Mouse (Mus musculus): ENCODE measurements around the gene Rpap2.

The Rpap2 gene

DNA sequence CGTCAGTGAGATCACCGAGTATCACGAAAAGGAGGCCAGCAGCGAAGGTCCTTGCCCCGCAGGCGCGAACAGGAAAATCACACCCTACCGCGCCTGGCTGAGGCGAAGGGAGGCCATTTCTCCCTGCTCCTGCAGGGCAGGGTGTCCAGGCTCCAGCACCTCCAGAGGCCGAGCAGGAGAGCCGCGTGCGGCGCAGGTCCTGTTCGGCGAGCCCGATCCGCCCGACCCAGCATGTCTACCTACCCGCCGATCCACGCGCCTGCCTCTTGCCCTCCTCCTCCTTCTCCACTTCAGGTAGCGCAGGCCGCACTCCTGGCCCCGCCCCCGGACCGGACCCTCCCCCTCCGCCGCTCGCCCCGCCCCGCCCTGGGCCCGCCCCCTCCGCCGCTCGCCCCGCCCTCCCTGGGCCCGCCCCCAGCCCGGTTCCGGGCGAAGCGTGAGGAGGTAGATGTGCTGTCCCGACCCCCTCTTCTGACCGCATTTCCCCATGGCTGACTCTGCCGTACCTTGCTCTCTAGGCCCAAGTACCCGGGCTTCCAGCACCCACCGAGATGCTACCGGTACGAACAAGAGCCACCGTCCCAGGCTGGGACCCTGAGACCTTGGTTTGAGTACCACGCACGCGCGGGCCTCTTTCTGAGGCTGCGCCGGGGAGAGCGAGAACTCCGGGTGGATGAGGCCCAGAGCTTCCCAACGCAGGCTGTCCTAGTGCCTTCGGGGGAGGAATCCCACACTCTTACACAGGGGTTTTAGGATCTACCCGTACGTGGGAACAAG, at the start of gene Rpap2, which contains the start of gene Glmn:
Gene Rpap2 (plus strand): TSS at position 73 of the 777 bp plus-strand sequence.
Gene Glmn (minus strand): TSS at position 588 of the 777 bp plus-strand sequence.
- ATAC-seq (ENCODE audit: insufficient number of reproducible peaks, low FRiP score, low TSS enrichment): peak; percentile 95

DNA sequence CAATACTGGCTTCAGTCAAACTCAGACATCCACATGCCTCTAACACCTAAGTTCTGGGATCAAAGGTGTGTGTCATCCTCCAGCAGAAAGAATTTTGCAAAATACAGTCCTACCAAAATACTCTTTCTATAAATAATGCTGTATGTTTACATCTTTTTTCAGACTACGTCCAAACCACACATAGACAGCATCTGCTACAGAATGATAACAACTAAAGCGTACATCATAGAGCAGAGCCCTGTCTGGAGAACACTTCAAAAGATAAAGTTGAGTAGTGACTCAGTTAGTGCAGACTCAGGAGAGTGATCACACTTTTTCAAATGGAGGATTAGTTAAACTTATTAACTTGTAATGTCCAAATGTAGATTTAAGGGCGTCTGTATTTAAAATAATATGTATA, 49.2 kb upstream of the Rpap2 start:
- ATAC-seq (ENCODE audit: insufficient number of reproducible peaks, low FRiP score, low TSS enrichment): no peak

DNA sequence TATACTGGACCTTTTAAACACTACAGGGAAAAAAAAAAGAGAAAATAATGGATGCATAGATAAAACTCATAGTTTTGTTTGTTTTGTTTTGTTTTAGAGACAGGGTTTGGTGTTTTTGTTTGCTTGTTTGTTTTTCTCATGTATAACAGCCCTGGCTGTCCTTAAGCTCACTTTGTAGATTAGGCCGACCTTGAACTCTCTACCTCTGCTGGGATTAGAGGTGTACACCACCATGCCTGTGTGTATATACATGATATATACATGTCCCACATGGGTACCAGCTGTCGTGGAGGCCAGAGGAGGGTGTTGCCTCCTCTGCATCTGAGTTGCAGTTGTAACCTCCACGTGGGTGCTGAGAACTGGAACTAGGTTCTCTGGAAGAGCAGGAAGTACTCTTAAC, 48.7 kb upstream of the Rpap2 start:
- no peak for ATAC-seq (ENCODE audit: insufficient number of reproducible peaks, low FRiP score, low TSS enrichment)

DNA sequence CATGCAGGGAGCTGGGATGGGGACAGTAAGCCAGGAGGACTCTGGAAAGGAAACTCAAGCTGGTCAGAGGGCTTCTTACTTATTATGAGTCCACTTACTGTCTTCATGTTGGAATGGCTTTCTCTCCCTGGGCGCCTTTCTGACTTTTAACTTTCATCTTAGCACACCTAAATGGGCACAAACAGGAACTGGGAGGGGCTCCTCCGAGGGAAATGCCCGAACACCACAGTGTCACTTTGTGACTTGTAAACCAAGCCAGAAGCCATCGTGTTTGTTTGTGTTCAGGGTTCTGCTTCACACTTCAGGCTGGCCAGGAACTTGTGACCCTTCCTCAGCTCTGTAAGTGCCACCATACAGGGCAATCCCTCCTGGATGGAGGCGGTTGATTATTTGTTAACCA, 42.8 kb upstream of the Rpap2 start:
- no peak for ATAC-seq (ENCODE audit: insufficient number of reproducible peaks, low FRiP score, low TSS enrichment)

DNA sequence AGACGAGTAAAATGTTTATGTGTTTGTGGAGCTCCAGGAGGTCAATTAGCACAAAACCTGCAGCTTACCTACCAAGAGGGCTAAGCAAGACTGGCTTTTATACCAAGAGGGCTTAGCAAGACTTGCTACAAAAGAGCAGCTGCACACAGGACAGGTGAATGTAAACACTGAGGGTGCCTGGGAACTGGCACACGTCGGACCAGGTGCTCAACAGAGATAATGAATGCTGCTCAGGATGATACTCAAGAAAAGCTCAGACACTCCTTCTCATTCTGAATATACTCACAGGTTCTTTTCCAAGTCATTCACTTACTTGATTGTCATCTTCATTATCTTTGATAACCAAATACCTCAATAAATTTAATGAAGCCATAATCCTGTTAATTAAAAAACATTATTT, 40.2 kb upstream of the Rpap2 start:
- no peak for ATAC-seq (ENCODE audit: insufficient number of reproducible peaks, low FRiP score, low TSS enrichment)

DNA sequence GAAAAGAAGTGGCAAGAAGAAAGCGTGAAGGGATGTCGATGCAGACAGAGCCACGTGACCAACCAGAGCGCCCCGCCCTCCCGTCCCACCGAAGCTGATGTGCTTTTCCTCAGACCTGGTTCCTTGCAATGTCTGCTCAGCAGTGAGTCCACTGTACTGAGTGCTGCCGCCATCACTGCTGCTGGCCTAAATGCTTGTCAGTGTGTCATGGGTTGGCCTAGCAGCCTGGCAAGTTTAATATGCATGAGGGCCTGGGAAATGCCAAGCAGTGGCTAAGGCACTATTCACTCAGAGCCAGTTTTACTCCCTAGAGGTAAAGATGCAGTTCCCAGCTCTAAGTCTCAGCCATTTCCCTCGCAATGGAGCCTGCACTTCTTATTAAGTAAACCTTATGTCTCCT, 28.0 kb upstream of the Rpap2 start:
- no peak for ATAC-seq (ENCODE audit: insufficient number of reproducible peaks, low FRiP score, low TSS enrichment)

DNA sequence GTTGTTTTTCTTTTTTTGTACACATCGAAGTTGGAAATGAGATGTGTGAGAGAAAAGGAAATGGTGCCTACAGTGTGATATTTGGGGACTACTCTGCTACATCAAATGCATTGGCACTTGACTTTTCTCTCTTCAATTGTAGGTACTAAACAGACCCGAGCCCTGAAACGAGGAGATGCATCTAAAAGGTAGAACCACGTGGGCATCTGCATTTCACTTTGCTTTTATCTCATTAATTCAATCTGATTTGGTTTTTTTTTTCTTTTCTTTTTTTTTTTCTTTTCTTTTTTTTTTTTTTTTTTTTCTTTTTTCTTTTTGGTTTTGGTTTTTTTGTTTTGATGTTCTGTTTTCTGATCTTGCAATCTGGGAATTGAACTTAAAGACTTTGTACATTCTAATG, 1.2 kb downstream of the Rpap2 start:
- no peak for ATAC-seq (ENCODE audit: insufficient number of reproducible peaks, low FRiP score, low TSS enrichment)

DNA sequence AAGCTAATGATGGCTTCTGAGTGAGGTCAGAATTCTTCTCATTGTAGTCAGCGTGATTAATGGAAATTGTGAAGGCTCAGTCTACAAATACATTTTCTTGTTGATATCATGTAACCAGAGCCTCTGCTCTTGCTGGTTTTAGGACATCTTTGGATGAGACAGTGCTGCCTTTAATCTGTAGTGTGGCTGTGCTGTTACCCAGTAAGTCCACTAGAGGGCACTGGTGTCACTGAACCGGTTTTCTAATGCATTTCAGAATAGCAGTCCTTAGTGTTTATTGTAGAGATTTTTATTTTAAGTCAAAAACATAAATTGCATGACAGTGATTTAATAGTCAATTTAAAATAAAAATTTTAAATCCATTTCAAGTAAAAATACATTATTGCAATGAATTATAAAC, 14.1 kb downstream of the Rpap2 start:
- ATAC-seq (ENCODE audit: insufficient number of reproducible peaks, low FRiP score, low TSS enrichment): peak; percentile 78

DNA sequence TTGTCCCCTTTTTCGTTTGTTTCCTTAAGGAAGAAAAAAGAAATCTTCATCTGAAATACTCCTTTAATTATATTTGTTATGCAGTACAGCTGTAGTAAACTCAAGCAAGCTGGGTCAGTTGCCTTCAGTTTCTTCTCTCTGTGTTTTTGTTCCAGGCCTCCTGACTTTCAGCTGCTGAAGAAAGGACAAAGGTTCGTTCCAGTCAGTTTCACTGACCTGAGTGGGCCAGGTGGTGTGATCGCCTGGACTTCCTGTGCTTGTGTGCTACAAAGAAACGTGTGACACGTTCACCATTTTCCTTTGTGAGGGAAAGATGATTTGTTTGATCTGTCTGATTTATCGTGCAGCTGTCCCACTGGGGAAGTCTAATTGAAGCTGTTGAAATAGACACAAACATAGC, 20.8 kb downstream of the Rpap2 start:
- no peak for ATAC-seq (ENCODE audit: insufficient number of reproducible peaks, low FRiP score, low TSS enrichment)

DNA sequence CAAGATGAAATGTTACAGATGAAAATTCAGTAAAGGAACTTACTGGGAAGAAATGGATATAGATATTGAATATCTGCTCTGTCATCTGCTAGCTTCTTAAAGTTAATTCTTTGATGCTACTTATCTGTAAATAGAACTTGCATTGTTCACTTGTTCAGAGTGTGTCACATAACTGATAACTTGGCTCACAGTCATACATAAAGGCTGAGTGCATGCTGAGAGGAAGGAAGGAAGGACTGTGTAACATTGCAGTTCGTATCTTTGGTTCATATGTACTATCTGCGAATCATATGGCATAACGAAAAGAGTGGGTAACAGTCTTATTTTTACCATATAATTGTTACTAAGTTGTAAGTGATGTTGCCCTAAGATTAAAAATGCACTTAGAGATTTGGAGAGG, 24.2 kb downstream of the Rpap2 start:
- no peak for ATAC-seq (ENCODE audit: insufficient number of reproducible peaks, low FRiP score, low TSS enrichment)

DNA sequence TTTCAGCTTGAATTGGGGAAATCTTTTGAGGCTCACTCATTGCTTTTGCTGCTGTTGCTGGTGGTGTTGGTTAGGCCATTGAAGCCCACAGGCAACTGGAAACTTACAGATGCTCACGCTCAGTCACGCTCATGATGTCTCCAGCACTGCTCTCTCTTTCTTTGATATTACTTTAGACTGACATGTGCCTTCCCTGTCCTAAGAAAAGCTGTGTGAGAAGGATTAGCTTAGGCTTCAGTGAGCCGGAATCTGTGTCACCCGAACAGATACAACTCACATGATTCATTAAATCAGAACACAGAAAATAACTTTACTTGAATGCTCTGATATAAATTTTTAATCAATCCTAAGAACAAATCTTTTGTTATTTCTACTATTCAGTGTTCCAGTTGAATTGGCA, 36.5 kb downstream of the Rpap2 start:
- ATAC-seq (ENCODE audit: insufficient number of reproducible peaks, low FRiP score, low TSS enrichment): no peak

DNA sequence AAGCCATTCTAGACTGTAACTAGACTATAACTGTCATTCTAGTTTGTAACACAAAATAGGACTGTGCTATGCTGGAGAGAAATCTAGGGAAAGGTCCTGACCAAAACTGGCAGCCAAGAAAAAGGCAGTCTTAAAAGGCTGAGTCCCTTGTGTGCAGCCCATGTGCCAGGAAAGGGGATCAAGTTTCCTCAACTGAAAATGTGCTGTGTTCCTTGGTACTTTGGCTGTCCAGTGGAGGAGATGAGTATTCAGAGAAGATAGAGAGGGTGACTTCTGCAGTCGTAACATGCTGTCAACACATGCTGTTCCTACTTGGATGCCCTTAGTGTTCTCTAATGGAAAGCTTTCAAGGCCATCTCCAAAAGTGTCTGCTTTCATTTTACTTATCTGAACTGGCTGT, 39.9 kb downstream of the Rpap2 start:
- no peak for ATAC-seq (ENCODE audit: insufficient number of reproducible peaks, low FRiP score, low TSS enrichment)

DNA sequence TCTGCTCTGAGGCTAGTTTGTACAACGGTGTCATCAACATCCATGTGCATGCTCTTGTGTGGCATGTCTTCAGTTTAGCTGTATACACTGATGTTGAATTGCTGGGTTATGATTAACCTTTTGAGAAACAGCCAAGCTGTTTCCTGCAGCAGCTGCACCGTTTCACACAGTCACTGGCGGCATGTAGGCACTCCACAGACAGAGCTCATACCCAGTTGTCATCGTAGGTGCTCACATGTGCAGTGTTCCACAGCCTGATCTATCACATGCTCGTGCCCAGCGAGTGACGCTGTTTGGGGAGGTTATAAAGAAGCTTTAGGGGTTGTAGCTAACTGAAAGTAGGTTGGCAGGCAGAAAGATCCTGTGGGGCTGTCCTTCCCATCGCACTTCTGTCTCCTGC, 41.2 kb downstream of the Rpap2 start:
- ATAC-seq (ENCODE audit: insufficient number of reproducible peaks, low FRiP score, low TSS enrichment): no peak

DNA sequence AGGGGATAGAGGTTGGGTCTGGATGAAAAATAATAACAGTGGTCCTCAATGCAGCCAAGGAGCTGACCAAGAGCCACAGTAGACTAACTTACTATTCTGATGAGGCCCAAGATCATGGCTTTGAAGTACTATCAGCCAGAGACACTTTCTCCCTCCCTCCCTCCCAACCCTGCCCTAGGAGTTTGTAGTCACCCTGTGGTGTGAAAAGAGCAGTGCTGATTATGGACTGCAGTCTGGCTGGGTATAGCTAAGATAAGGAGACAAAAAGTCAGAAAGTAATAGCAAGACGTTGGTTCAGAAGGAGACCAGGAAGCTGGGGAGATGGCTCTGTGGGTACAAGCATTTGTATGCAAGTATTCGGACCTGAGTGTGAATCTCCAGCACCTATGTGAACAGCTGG, 47.4 kb downstream of the Rpap2 start:
- no peak for ATAC-seq (ENCODE audit: insufficient number of reproducible peaks, low FRiP score, low TSS enrichment)

DNA sequence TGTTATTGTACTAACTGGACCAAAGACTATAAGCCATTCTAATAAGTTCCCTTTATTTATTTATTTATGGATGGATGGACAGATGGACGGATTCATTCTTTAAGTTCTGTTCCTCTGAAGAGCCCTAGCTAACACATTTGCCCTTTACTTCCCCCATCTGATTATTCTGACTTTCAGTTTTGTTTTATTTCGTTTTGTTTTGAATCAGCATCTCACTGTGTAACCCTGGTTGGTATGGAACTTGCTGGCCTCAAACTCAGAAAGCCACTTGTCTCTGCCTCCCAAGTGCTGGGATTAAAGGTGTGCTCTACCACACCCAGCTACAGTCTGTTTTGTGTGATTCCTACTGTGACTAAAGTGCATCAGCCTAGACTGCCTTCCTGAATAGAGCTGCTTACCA, 48.8 kb downstream of the Rpap2 start:
- ATAC-seq (ENCODE audit: insufficient number of reproducible peaks, low FRiP score, low TSS enrichment): no peak

DNA sequence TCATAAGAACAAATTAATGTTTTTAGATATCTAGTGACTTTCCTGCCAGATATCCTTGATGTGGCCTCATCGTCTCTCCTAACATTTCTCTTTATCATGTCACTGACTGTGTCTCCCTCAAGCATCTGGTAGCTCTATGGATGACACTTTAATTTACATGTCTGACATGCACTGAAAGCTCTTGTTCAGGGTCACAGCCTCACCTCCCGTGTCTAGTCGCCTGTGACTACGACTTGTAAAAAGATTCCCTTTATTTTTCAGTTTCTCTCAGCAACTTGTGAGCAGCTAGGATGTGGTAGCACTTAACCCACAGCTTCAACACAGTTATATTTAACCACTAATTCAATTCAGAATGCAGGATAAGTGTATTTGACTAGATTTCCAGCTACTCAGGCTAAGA, 50.4 kb downstream of the Rpap2 start:
- ATAC-seq (ENCODE audit: insufficient number of reproducible peaks, low FRiP score, low TSS enrichment): no peak

DNA sequence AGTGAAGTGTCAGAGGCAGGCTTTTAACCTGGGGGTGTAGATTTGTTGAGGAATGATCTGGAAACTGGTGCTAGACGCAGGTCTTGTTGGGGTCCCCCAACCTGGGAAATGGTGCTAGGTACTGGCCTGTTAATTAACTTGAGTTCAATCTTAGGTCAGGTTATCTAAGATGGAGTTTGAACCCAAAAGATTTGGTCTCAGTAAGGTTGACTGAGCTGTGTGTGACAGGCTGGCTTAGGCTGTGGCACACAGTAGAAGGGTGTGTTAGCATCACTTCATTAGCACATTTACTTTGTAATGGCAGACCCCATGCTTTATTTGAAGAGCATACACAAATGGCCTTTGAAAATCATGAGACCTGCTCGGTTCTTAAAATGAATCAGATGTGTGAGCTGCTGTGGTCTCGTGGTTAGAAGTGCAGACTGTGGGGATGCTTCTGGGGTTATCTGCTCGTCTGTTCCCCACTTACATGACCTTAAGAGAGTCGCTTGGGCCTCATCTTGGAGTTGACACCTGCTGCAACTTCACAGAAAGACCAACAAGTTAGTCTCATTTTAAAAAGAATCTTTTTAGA, 51.5 kb downstream of the Rpap2 start:
- ATAC-seq (ENCODE audit: insufficient number of reproducible peaks, low FRiP score, low TSS enrichment): no peak

DNA sequence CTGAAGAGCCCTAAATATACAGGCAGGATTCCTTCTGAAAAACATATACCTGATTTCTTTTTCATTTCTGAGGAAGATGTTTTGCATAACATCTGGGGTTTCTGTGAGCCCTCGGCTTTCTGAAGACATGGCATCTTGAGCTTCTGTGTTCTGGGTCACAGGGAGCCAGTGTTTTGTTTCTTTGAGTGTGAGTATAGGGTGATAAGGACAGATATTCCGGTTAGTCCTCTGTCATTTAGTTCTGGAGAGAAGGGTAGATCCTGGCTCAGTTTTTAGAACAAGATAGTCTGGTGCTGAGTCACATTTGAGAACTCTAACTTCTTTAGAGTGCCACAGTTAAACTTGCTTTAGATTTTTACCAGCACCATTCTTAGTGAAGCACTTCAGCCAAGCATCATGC, 52.5 kb downstream of the Rpap2 start:
- no peak for ATAC-seq (ENCODE audit: insufficient number of reproducible peaks, low FRiP score, low TSS enrichment)

DNA sequence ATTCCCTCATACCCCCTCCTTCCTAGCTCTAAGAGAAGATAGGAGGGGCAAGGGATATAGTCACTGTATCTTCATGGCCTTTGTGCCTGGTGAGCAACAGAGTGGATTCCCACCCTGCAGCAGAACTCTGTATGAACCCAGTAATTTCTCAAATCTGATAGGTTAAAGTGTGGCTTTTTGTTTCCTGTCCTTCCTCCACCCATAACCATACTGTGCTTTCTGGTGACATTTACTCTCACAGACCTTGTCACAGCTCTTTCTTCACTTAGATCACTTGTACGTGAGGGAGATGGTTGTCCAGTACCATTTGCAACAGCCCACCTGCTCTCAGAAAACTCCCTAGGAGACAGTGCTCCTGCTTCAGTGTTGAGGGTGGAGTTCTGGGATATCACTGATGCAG, 53.3 kb downstream of the Rpap2 start:
- no peak for ATAC-seq (ENCODE audit: insufficient number of reproducible peaks, low FRiP score, low TSS enrichment)

DNA sequence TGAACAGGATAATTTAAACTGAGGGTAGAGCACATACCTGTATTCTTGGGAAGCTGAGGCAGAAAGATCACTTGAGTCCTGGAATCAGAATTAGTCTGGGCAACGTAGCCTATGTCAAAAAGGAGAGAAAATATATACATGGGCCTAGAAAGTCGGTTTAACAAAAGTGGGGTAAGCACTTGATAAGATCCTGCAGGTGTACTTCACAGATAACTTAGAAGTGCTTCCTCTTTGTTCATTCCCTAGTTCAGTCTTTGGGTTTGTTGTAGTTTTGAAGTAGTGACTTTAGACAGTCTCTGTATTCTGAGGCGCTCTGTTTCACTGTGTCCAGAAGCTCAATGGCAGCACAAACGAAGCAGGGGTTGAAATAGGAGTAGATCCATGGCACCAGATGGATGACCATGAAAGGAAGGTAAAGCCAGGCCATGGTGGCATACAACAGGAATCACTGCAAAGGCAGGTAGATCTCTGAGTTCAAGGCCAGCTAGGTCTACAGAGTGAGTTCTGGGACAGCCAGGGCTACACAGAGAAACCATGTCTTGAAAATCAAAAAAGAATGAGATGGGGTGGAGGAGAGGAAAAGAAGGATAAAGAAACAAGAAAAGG, 55.0 kb downstream of the Rpap2 start:
- no peak for ATAC-seq (ENCODE audit: insufficient number of reproducible peaks, low FRiP score, low TSS enrichment)

DNA sequence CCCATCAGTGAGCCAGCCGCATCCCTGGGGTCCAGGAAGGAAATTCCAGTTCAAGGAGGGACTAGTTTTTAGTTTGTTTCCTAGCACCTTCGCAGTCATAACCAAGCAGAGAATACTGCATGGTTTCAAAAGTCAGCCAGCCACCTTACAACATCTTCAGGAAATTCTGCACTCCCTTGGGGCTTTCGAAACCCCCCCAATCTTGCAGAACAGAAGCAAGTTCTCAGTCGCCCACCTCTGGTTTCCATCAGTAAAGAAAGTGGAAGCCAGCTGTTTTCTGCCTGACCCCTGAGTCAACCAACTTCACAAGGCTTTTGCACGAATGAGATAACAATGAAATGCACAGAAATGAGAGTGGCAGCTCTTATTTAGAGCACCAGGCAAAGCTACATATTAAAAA, 81.2 kb downstream of the Rpap2 start:
- ATAC-seq (ENCODE audit: insufficient number of reproducible peaks, low FRiP score, low TSS enrichment): no peak

DNA sequence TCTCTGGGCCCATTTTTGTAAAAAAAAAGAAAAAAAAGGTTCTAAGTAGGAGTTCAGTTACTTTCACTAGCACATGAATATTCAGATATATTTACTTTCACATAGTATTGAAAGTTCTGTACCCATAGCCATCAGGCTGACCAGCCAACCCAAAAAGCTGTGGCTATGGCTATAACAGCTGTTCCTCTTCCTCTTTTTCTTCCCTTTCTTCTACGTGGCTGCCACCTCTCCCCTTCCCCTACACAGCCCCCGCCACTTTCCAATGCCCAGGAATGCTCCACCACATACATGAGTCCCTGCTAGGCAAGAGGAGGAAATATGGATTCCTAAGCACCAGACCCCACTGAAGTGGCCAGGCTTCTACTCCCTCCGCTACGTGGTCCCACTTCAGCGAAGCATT, 84.1 kb downstream of the Rpap2 start:
- no peak for ATAC-seq (ENCODE audit: insufficient number of reproducible peaks, low FRiP score, low TSS enrichment)

Data from cerebellum, adult (tissue).